Mouse (Mus musculus) kidney, adult 2 months (tissue): Measurements from ENCODE around the gene B4galnt2.

Experiments used
- CTCF ChIP-seq: fragments of 200-500 bp; conservative IDR thresholded peaks from 2 replicates; pipeline ENCODE4 v1.5.1; 2011; ENCODE audit warnings: low read depth, mild to moderate bottlenecking, control low read depth, low read length, moderate library complexity, mixed read lengths; ENCODE audit not compliant: insufficient read depth, insufficient read length
- POLR2A ChIP-seq: fragments of 200-500 bp; IDR thresholded peaks from one replicate; pipeline ENCODE4 v1.6.1; 2011; ENCODE audit warnings: low read depth, low read length, control low read depth

GRCm38 (mm10) chr11:95857306-95857705 is 57.4 kb downstream of the B4galnt2 start:
- TF ChIP-seq CTCF (no peak), POLR2A (no peak)
